Mouse (Mus musculus) neural tube, embryonic 11.5 days (tissue): Measurements from ENCODE around the gene Saa1. TPM values are rescaled to one million over a fixed set of nuclear protein-coding genes. Genes with fewer than 3 reads are reported as not detected.
"Not testable (repeated sequence)": the region's sequence is repeated elsewhere in the genome, so short reads cannot be mapped to it uniquely, and the experiment has no call there.

Experiments
- ATAC-seq: fragments of 200-750 bp; cut with Nextera tagmentation; 2 replicates; pipeline ENCODE4 v1.8.0; 2017; ENCODE audit warnings: moderate number of reproducible peaks, mild to moderate bottlenecking, moderate TSS enrichment, moderate library complexity; ENCODE audit not compliant: insufficient read depth, low FRiP score, low TSS enrichment
- DNase-seq: peaks from one replicate; pipeline ENCODE4 v3.0.0-alpha.2; 2015; ENCODE audit warnings: low spot score
- H3K27ac ChIP-seq: fragments of 300-500 bp; sonication (generic); 2 replicates; pipeline ENCODE4 v1.5.1; 2014; ENCODE audit warnings: low read depth, mild to moderate bottlenecking, low read length
- H3K27me3 ChIP-seq: fragments of 300-500 bp; sonication (generic); 2 replicates; pipeline ENCODE4 v1.6.1; 2014; ENCODE audit warnings: mild to moderate bottlenecking, low read length, mixed read lengths; ENCODE audit not compliant: control insufficient read depth, insufficient read depth
- H3K36me3 ChIP-seq: fragments of 300-500 bp; sonication (generic); 2 replicates; pipeline ENCODE4 v1.6.1; 2014; ENCODE audit warnings: mild to moderate bottlenecking, low read length, moderate library complexity, mixed read lengths; ENCODE audit not compliant: control insufficient read depth, insufficient read depth
- H3K4me1 ChIP-seq: fragments of 300-500 bp; sonication (generic); 2 replicates; pipeline ENCODE4 v1.6.1; 2014; ENCODE audit warnings: low read length, mixed read lengths; ENCODE audit not compliant: control insufficient read depth, insufficient read depth
- H3K4me2 ChIP-seq: fragments of 300-500 bp; sonication (generic); 2 replicates; pipeline ENCODE4 v1.6.1; 2014; ENCODE audit warnings: low read depth, mild to moderate bottlenecking, moderate library complexity
- H3K4me3 ChIP-seq: fragments of 300-500 bp; sonication (generic); 2 replicates; pipeline ENCODE4 v1.5.1; 2014; ENCODE audit warnings: low read depth, low read length
- H3K9ac ChIP-seq: fragments of 300-500 bp; sonication (generic); 2 replicates; pipeline ENCODE4 v1.6.1; 2014; ENCODE audit warnings: mild to moderate bottlenecking, low read length
- H3K9me3 ChIP-seq: fragments of 300-500 bp; sonication (generic); 2 replicates; pipeline ENCODE4 v1.6.1; 2016; ENCODE audit warnings: low read length; ENCODE audit not compliant: control insufficient read depth
- WGBS: fragments of 180-500 bp; shearing (Covaris S2); extraction: QIAGEN DNeasy Blood & Tissue Kit; methylation state at CpG from one replicate; pipeline ENCODE4 v1.1.7; 2014; 5-methylcytosine and 5-hydroxymethylcytosine counted together
- polyA plus RNA-seq: library from polyadenylated mRNA; unstranded; fragments of >200 nt; fragmentation: Nextera tagmentation; extraction: Ambion mirVana; gene quantifications from 2 replicates; pipeline ENCODE4 v1.2.1, GENCODE M21; 2014

The Saa1 gene
- polyA plus RNA-seq, 1 experiment from 2014 or later, result 0.77 TPM

- DNase-seq (no peak), ATAC-seq (no peak)
- Histone ChIP-seq H3K27ac (no peak overlapping the region), H3K9me3 (no peaks in the 10 kb centered on the region), H3K9ac (no peak overlapping the region), H3K4me1 (no peaks in the 10 kb centered on the region), H3K27me3 (no peaks in the 10 kb centered on the region), H3K36me3 (no peaks in the 10 kb centered on the region), H3K4me2 (no peak overlapping the region), H3K4me3 (no peak overlapping the region)
- WGBS, result 52% methylated on average over 3 of the region's 3 CpGs
Observed at GRCm38 (mm10) chr7:46748459-46748858, 5.7 kb upstream of the Saa1 start.

- H3K4me1 ChIP-seq, result no peaks in the 10 kb centered on the region
- H3K9ac ChIP-seq, result no peak overlapping the region
- no peaks in the 10 kb centered on the region for H3K27me3 ChIP-seq
- H3K4me3 ChIP-seq, result no peak overlapping the region
- H3K9me3 ChIP-seq, result no peaks in the 10 kb centered on the region
- no peaks in the 10 kb centered on the region for H3K36me3 ChIP-seq
- ATAC-seq (no peak), DNase-seq (no peak)
- H3K27ac ChIP-seq, result no peak overlapping the region
- WGBS, result 92% methylated on average over 7 of the region's 7 CpGs
- H3K4me2 ChIP-seq, result no peak overlapping the region
Observed at GRCm38 (mm10) chr7:46746381-46746780, 3.6 kb upstream of the Saa1 start.

- DNase-seq (no peak), ATAC-seq (no peak)
- no peaks in the 10 kb centered on the region for H3K9me3 ChIP-seq
- WGBS, result 81% methylated on average over 3 of the region's 3 CpGs
- no peaks in the 10 kb centered on the region for H3K36me3 ChIP-seq
- H3K4me1 ChIP-seq, result no peaks in the 10 kb centered on the region
- no peak overlapping the region for H3K9ac ChIP-seq
- no peaks in the 10 kb centered on the region for H3K27me3 ChIP-seq
- H3K27ac ChIP-seq, result no peak overlapping the region
- no peak overlapping the region for H3K4me2 ChIP-seq
- H3K4me3 ChIP-seq, result no peak overlapping the region
Observed at GRCm38 (mm10) chr7:46745816-46746215, 3.0 kb upstream of the Saa1 start.

GRCm38 (mm10) chr7:46740041-46740440 is 2.7 kb downstream of the Saa1 start:
- WGBS, result 87% methylated on average over 5 of the region's 5 CpGs
- not testable (repeated sequence) for H3K9ac ChIP-seq, H3K36me3 ChIP-seq, H3K4me1 ChIP-seq, H3K27ac ChIP-seq, ATAC-seq, H3K27me3 ChIP-seq, H3K9me3 ChIP-seq, H3K4me3 ChIP-seq, H3K4me2 ChIP-seq, DNase-seq

- Histone ChIP-seq H3K27me3 (no peaks in the 10 kb centered on the region), H3K27ac (no peak overlapping the region), H3K36me3 (no peaks in the 10 kb centered on the region), H3K9ac (no peak overlapping the region), H3K4me2 (no peak overlapping the region), H3K9me3 (no peaks in the 10 kb centered on the region), H3K4me1 (no peaks in the 10 kb centered on the region), H3K4me3 (no peak overlapping the region)
- ATAC-seq (no peak), DNase-seq (no peak)
- WGBS, result 81% methylated on average over 12 of the region's 12 CpGs
Observed at GRCm38 (mm10) chr7:46738561-46739460, 4.0 kb downstream of the Saa1 start.

GRCm38 (mm10) chr7:46734983-46735382 is 7.8 kb downstream of the Saa1 start:
- 90% methylated on average over 2 of the region's 2 CpGs for WGBS
- H3K36me3 ChIP-seq, result no peaks in the 10 kb centered on the region
- H3K27me3 ChIP-seq, result no peaks in the 10 kb centered on the region
- no peak for ATAC-seq
- H3K4me2 ChIP-seq, result no peak overlapping the region
- no peaks in the 10 kb centered on the region for H3K4me1 ChIP-seq
- H3K27ac ChIP-seq, result no peak overlapping the region
- no peaks in the 10 kb centered on the region for H3K9me3 ChIP-seq
- no peak overlapping the region for H3K9ac ChIP-seq
- no peak overlapping the region for H3K4me3 ChIP-seq
- no peak for DNase-seq

GRCm38 (mm10) chr7:46732458-46732857 is 10.3 kb downstream of the Saa1 start, which contains the start of gene Saa4:
Saa4 (minus strand) TSS chr7:46732603.
- H3K4me2 ChIP-seq, result no peak within 1 kb of the TSS
- no peak within 1 kb of the TSS for H3K9ac ChIP-seq
- no peaks in the 10 kb centered on the region for H3K4me1 ChIP-seq
- no peak for DNase-seq
- WGBS, result 82% methylated on average over 4 of the region's 4 CpGs
- H3K27ac ChIP-seq, result no peak within 1 kb of the TSS
- H3K27me3 ChIP-seq, result no peaks in the 10 kb centered on the region
- H3K9me3 ChIP-seq, result no peaks in the 10 kb centered on the region
- no peak within 1 kb of the TSS for H3K4me3 ChIP-seq
- ATAC-seq, result no peak
- no peaks in the 10 kb centered on the region for H3K36me3 ChIP-seq

- Histone ChIP-seq H3K4me1 (no peaks in the 10 kb centered on the region), H3K4me2 (no peak overlapping the region), H3K27me3 (no peaks in the 10 kb centered on the region), H3K9ac (no peak overlapping the region), H3K4me3 (no peak overlapping the region), H3K27ac (no peak overlapping the region), H3K9me3 (no peaks in the 10 kb centered on the region), H3K36me3 (no peaks in the 10 kb centered on the region)
- WGBS, result 84% methylated on average over 1 of the region's 1 CpGs
- DNase-seq, result no peak
- ATAC-seq, result no peak
Observed at GRCm38 (mm10) chr7:46727584-46727983, 15.2 kb downstream of the Saa1 start.

GRCm38 (mm10) chr7:46724396-46724795 is 18.4 kb downstream of the Saa1 start:
- H3K4me2 ChIP-seq, result no peak overlapping the region
- DNase-seq, result no peak
- H3K27me3 ChIP-seq, result no peaks in the 10 kb centered on the region
- H3K4me1 ChIP-seq, result no peaks in the 10 kb centered on the region
- H3K4me3 ChIP-seq, result no peak overlapping the region
- H3K9ac ChIP-seq, result no peak overlapping the region
- no peaks in the 10 kb centered on the region for H3K36me3 ChIP-seq
- H3K27ac ChIP-seq, result no peak overlapping the region
- H3K9me3 ChIP-seq, result no peaks in the 10 kb centered on the region
- no peak for ATAC-seq
- 80% methylated on average over 5 of the region's 5 CpGs for WGBS
